Mouse (Mus musculus): ENCODE measurements around the gene Morn2. TPM values are rescaled to one million over a fixed set of nuclear protein-coding genes. Genes with fewer than 3 reads are reported as not detected.

The Morn2 gene
- polyA plus RNA-seq, 1 experiment, result 30.4 TPM

DNA sequence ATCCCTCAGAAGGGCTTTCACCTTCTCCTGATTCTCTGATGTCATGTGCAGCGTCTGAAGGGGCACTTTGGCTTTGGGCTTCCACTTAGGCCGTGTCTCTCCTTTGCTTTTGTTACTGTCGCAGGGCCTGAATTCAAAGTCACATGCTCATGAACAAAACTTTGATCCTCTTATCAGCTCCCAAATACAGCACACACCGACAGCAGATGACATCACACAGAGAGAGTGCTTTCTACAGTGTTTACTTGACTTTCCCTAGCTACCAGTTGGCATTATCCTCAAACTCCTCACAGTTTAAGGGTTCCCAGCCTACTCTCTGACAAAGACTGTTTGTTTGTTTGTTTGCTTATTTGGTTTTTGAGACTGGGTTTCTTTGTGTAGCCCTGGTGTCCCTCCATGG lies 11.7 kb upstream of the Morn2 start:
- Histone ChIP-seq H3K79me2 (ENCODE audit: control insufficient read depth, insufficient read depth) (peaks cover 8% of the 10 kb centered on the region), H3ac (ENCODE audit: control insufficient read depth, insufficient read length) (no peak overlapping the region), H3K27me3 (ENCODE audit: control insufficient read depth, insufficient read depth, insufficient read length) (no peaks in the 10 kb centered on the region), H3K4me2 (ENCODE audit: low read depth) (no peak overlapping the region), H3K36me3 (ENCODE audit: control insufficient read depth, insufficient read depth) (peaks cover 24% of the 10 kb centered on the region), H3K4me3 (no peak overlapping the region)
- TF ChIP-seq MYOD1 (IDR thresholded peaks at IDR 0.05; ENCODE audit: control insufficient read depth in 1 of 3, insufficient read length in 2 of 3, low read depth in 2 of 3) (no peak), SRF (IDR thresholded peaks at IDR 0.05; ENCODE audit: control insufficient read depth, insufficient read length, low read depth) (no peak), POLR2A (IDR thresholded peaks at IDR 0.05; ENCODE audit: insufficient read length, low read depth) (no peak), E2F4 (IDR thresholded peaks at IDR 0.05; ENCODE audit: insufficient read depth) (no peak), USF1 (IDR thresholded peaks at IDR 0.05; ENCODE audit: low read depth) (no peak), TCF3 (IDR thresholded peaks at IDR 0.05; ENCODE audit: insufficient read length, low read depth) (no peak), MYOG (IDR thresholded peaks at IDR 0.05; ENCODE audit: control insufficient read depth in 1 of 3, insufficient read depth in 1 of 3, insufficient read length in 2 of 3, low read depth in 2 of 3) (no peak)

DNA sequence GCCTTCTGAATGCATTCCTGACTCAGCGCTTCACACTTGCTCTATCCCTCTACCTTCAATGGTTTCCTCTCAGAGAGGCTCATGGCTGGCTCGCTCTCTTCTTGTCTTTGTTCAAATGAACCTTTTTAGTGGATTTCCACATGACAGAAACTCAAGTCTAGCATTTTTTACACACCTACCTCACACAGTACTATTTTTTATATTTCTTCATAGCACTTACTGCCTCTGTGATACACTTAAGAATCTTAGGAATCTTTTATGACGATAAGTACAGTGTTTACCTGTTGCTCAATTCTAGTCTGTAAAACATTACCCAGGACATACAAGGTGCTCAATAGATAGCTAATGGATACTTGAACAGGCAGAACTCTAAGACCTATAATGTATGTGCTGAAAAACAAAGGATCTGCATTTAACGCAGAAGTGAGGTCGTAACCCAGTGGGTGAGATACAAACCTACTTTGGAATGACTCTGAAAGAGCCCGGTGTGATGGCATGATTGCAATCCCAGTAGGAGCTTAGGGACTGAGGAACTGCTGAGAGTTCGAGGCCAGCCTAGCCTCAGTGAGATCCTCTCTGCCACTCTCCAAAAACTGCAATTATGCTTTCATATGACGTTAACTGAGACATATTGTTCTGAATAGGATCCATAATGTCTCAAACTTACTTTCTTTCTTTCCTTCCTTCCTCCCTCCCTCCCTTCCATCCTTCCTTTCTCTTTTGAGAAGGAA lies 10.5 kb upstream of the Morn2 start:
- no peak overlapping the region for H3ac ChIP-seq (ENCODE audit: control insufficient read depth, insufficient read length)
- H3K79me2 ChIP-seq (ENCODE audit: control insufficient read depth, insufficient read depth), result peaks cover 9% of the 10 kb centered on the region
- H3K4me2 ChIP-seq (ENCODE audit: low read depth), result no peak overlapping the region
- H3K36me3 ChIP-seq (ENCODE audit: control insufficient read depth, insufficient read depth), result peaks cover 23% of the 10 kb centered on the region
- no peak overlapping the region for H3K4me3 ChIP-seq
- TF ChIP-seq CEBPB (IDR thresholded peaks at IDR 0.05; ENCODE audit: insufficient read depth, poor library complexity, severe bottlenecking) (no peak), TCF12 (IDR thresholded peaks at IDR 0.05; ENCODE audit: insufficient read depth, poor library complexity, severe bottlenecking) (no peak), MYOG (IDR thresholded peaks at IDR 0.05; ENCODE audit: control insufficient read depth in 1 of 3, insufficient read depth in 1 of 3, insufficient read length in 2 of 3, low read depth in 2 of 3) (no peak), POLR2A (IDR thresholded peaks at IDR 0.05; ENCODE audit: insufficient read length, low read depth) (no peak)
- H3K27me3 ChIP-seq (ENCODE audit: control insufficient read depth, insufficient read depth, insufficient read length), result no peaks in the 10 kb centered on the region

GRCm38 (mm10) chr17:80284446-80284845 lies 5.6 kb upstream of the Morn2 start:
- no peak for TF ChIP-seq E2F4 (IDR thresholded peaks at IDR 0.05; ENCODE audit: insufficient read depth)
- TF ChIP-seq MYOD1 (IDR thresholded peaks at IDR 0.05; ENCODE audit: control insufficient read depth in 1 of 3, insufficient read length in 2 of 3, low read depth in 2 of 3), result no peak
- TF ChIP-seq POLR2AphosphoS2 (IDR thresholded peaks at IDR 0.05; ENCODE audit: insufficient read length, low read depth), result no peak
- TF ChIP-seq CEBPB (IDR thresholded peaks at IDR 0.05; ENCODE audit: insufficient read depth, poor library complexity, severe bottlenecking), result no peak
- no peak for TF ChIP-seq MAX (IDR thresholded peaks at IDR 0.05; ENCODE audit: low read depth)
- TF ChIP-seq TCF3 (IDR thresholded peaks at IDR 0.05; ENCODE audit: insufficient read length, low read depth), result no peak
- TF ChIP-seq TCF12 (IDR thresholded peaks at IDR 0.05; ENCODE audit: insufficient read depth, poor library complexity, severe bottlenecking), result no peak
- TF ChIP-seq USF1 (IDR thresholded peaks at IDR 0.05; ENCODE audit: low read depth), result no peak
- TF ChIP-seq REST (IDR thresholded peaks at IDR 0.05; ENCODE audit: insufficient read depth, insufficient read length), result no peak
- TF ChIP-seq SRF (IDR thresholded peaks at IDR 0.05; ENCODE audit: control insufficient read depth, insufficient read length, low read depth), result no peak
- no peak for TF ChIP-seq MYOG (IDR thresholded peaks at IDR 0.05; ENCODE audit: control insufficient read depth in 1 of 3, insufficient read depth in 1 of 3, insufficient read length in 2 of 3, low read depth in 2 of 3)
- no peak for TF ChIP-seq POLR2A (IDR thresholded peaks at IDR 0.05; ENCODE audit: insufficient read length, low read depth)
- Histone ChIP-seq H3K36me3 (ENCODE audit: control insufficient read depth, insufficient read depth) (peaks cover 6% of the 10 kb centered on the region), H3K4me3 (no peak overlapping the region), H3K4me2 (ENCODE audit: low read depth) (no peak overlapping the region), H3K79me2 (ENCODE audit: control insufficient read depth, insufficient read depth) (peaks cover 27% of the 10 kb centered on the region), H3K27me3 (ENCODE audit: control insufficient read depth, insufficient read depth, insufficient read length) (no peaks in the 10 kb centered on the region), H3ac (ENCODE audit: control insufficient read depth, insufficient read length) (no peak overlapping the region)

GRCm38 (mm10) chr17:80288012-80288411 lies 2.0 kb upstream of the Morn2 start:
- Histone ChIP-seq H3K27me3 (ENCODE audit: control insufficient read depth, insufficient read depth, insufficient read length) (no peaks in the 10 kb centered on the region), H3ac (ENCODE audit: control insufficient read depth, insufficient read length) (no peak overlapping the region), H3K36me3 (ENCODE audit: control insufficient read depth, insufficient read depth) (no peaks in the 10 kb centered on the region), H3K4me2 (ENCODE audit: low read depth) (no peak overlapping the region), H3K79me2 (ENCODE audit: control insufficient read depth, insufficient read depth) (peaks cover 25% of the 10 kb centered on the region), H3K4me3 (no peak overlapping the region)
- TF ChIP-seq POLR2AphosphoS2 (IDR thresholded peaks at IDR 0.05; ENCODE audit: insufficient read length, low read depth) (no peak), USF1 (IDR thresholded peaks at IDR 0.05; ENCODE audit: low read depth) (no peak), REST (IDR thresholded peaks at IDR 0.05; ENCODE audit: insufficient read depth, insufficient read length) (no peak), E2F4 (IDR thresholded peaks at IDR 0.05; ENCODE audit: insufficient read depth) (no peak)

DNA sequence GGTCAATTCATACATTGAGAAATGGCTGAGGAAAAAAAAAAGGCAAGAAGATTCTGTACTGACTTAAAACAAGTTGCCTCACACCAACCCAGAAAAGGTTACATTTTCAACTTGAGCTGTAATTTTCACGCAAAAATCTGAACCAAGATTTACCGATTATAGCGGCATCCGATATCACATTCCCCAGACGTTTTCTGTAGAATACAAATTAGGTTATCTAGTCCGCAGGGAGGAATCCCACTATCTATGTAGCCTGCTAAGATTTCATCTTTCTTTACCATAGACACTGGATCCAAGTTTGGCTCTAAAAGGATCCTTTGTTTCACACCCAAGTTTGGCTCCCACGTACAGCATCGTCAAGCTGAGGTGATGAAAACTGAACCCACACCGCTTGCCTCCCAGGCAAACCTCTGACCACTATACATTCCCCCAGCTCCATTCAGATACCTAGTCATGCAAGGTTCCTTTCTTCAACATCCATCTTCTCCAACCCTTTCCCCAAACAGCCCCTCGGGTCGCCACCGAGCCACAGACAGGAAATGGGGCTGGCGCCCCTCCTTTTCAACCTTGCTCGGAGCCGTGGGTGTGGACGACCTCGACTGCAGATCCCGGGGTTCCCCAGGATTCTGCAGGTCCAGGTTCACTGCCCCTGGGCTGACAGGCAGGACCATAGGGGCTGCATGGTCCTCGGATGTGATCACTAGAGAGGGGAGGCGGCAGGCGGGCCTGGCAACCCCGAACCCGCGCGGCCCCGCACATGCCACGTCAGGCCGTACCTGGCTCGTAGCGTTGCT lies 526 bp upstream of the Morn2 start:
- peaks cover 22% of the 10 kb centered on the region for H3K79me2 ChIP-seq (ENCODE audit: control insufficient read depth, insufficient read depth)
- peak overlapping the region; percentile 67 for H3ac ChIP-seq (ENCODE audit: control insufficient read depth, insufficient read length)
- H3K4me3 ChIP-seq, result peak overlapping the region; percentile 91
- no peaks in the 10 kb centered on the region for H3K27me3 ChIP-seq (ENCODE audit: control insufficient read depth, insufficient read depth, insufficient read length)
- H3K4me2 ChIP-seq (ENCODE audit: low read depth), result peak overlapping the region; percentile 75
- no peaks in the 10 kb centered on the region for H3K36me3 ChIP-seq (ENCODE audit: control insufficient read depth, insufficient read depth)
- TF ChIP-seq MYOD1 (IDR thresholded peaks at IDR 0.05; ENCODE audit: control insufficient read depth in 1 of 3, insufficient read length in 2 of 3, low read depth in 2 of 3) (peak in 1 of 3 experiments; percentile 14), POLR2AphosphoS2 (IDR thresholded peaks at IDR 0.05; ENCODE audit: insufficient read length, low read depth) (no peak)

Measured in myocyte (in vitro differentiated cells).